Mouse (Mus musculus) CD4-positive, CD25-positive, alpha-beta regulatory T cell, adult 4 months (primary cell): ENCODE measurements around the gene Tmem259. TPM values are rescaled to one million over a fixed set of nuclear protein-coding genes. Genes with fewer than 3 reads are reported as not detected.

Experiments
- ATAC-seq: one replicate; pipeline ENCODE4 v1.8.0; 2017
- polyA plus RNA-seq, 2 experiments: library from polyadenylated mRNA; unstranded; fragments of 100-300 nt; shearing (Covaris generic); gene quantifications; one replicate each; pipeline ENCODE4 v1.2.1; 2017

The Tmem259 gene
- polyA plus RNA-seq, 2 experiments from 2014 or later: 1.2 to 2.5 TPM

DNA sequence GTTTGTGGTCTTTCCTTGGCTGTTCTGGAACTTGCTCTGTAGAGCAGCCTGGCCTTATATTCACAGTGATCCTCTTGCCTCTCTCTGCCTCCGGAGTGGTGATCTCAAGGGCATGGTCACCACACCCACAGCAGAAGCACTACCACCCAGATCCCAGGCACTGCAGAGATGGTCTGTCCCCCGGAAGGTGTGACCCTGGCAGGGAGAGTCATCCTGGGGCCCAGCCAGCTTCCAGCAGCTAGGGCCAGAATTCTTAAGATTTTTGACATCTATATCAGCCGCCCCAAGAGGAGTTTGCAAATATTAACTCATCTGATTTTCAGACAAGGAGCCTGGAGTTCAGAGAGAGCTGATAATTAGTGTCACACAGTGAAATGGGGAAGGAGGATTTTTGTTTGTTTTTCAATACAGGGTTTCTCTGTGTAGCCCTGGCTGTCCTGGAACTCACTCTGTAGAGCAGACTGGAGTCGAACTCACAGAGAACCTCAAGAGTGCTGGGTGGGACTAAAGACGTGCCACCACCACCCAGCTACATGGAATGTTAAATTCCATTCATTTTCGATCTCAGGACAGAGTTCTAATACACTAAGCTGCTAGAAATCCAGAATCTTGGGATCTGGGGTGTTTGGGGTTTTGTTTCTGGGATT lies 2.2 kb upstream of the Tmem259 start:
- ATAC-seq: no peak

- ATAC-seq: peak; percentile 18
Measured at GRCm38 (mm10) chr10:79985334-79986231, 1.5 kb upstream of the Tmem259 start.

GRCm38 (mm10) chr10:79984871-79985270 lies 741 bp upstream of the Tmem259 start:
- peak; percentile 78 for ATAC-seq

DNA sequence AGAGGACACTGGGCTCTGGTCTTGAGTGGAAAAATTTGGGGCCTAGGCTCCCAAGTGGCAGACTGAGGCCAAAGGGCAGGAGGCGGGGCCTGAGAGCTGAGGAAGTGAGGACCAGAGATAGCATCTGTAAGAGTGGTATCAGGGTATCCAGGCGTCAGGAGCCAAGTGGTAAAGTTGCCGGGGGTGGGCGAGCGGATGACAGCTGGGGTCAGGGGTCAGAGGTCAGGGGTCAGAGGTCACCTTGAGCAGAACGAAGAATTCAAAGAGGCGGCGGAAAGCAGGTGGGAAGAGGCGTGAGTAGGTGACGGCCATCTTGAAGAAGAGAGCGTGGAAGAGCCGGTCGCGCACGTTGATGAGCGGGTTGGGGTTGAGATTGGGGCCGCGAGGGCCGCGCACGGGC lies 460 bp downstream of the Tmem259 start:
- ATAC-seq: no peak

- ATAC-seq: no peak
Measured at GRCm38 (mm10) chr10:79983205-79983604, 925 bp downstream of the Tmem259 start.

GRCm38 (mm10) chr10:79979401-79980155 lies 4.6 kb downstream of the Tmem259 start:
- ATAC-seq: no peak

DNA sequence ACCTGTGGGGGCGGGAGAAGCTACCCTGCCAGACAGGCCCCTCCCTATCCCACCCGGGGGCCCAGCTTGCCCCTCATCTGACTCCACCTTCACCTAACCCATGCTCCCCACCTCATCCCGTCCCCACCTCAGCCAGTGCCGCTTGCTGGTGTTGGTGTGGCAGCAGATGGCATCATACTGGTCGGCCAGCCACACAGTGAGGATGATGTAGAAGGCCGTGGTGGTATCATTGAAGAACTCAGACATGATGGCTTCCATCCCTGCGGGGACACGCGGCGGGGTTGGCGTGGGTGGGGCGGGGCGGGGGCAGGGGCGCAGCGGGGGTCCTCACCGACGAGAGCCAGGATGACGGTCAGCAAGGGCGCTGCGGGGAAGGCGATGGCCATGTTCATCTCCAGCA lies 6.1 kb downstream of the Tmem259 start:
- no peak for ATAC-seq

- no peak for ATAC-seq
Measured at GRCm38 (mm10) chr10:79977324-79977723, 6.8 kb downstream of the Tmem259 start.

GRCm38 (mm10) chr10:79976722-79977107 lies 7.4 kb downstream of the Tmem259 start:
- ATAC-seq: no peak

DNA sequence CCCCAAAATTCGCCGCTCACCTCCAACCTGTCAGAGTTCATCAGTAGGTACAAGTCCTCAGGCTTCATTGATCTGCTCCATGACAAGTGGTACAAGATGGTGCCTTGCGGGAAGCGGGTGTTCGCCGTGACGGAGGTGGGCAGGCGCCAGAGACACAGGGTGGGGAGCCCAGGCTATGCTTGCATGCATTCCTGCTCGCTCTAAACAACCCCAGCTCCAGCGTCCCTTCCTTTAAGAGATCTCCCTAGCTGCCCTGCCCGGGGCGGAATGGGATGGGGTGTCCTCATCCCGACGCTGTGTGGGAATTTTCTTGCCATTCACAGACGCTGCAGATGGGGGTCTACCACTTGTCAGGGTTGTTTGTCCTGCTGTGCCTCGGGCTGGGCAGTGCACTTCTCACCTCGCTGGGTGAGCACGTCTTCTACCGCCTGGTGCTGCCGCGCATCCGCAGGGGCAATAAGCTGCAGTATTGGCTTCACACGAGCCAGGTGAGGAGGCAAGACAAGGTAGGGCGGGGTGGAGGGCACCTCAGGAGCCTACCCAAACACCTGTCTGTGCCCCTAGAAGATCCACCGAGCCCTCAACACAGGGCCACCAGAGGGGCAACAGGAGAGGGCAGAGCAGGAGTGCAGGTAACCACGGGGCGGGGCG lies 7.9 kb downstream of the Tmem259 start:
- no peak for ATAC-seq

DNA sequence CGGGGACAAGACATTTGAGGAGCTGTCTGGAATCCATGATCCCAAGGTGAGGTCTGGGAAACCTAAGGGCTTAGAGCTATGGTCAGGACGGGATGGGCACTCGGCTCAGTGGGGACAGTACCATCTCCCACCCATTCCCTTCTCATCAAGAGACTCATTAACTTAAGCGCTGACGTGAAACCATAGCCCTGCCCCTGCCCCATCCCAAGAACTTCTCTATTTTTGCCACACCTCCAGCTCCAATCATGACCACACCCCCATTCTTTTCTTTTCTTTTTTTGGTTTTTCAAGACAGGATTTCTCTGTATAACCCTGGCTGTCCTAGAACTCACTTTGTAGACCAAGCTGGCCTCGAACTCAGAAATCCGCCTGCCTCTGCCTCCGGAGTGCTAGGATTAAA lies 9.5 kb downstream of the Tmem259 start:
- ATAC-seq: no peak

GRCm38 (mm10) chr10:79974087-79974486 lies 10.0 kb downstream of the Tmem259 start:
- ATAC-seq: no peak

DNA sequence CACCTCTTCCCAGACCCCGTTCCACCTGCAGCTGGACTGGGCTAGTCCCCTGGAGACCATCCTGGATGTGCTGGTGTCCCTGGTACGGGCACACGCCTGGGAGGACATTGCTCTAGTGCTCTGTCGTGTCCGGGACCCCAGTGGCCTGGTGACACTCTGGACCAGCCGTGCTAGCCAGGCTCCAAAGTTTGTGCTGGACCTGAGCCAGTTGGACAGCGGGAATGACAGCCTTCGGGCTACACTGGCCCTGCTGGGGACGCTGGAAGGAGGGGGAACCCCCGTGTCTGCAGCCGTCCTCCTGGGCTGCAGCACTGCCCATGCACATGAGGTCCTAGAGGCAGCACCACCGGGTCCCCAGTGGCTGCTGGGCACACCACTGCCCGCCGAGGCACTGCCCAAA lies 11.3 kb downstream of the Tmem259 start:
- ATAC-seq: no peak

- no peak for ATAC-seq
Measured at GRCm38 (mm10) chr10:79971183-79971497, 13.0 kb downstream of the Tmem259 start.

GRCm38 (mm10) chr10:79970415-79971182 lies 13.5 kb downstream of the Tmem259 start, which contains the start of gene Grin3b:
Gene Grin3b, plus strand, starts transcription at chr10:79970715.
- no peak for ATAC-seq

GRCm38 (mm10) chr10:79969124-79969568 lies 15.0 kb downstream of the Tmem259 start:
- no peak for ATAC-seq

DNA sequence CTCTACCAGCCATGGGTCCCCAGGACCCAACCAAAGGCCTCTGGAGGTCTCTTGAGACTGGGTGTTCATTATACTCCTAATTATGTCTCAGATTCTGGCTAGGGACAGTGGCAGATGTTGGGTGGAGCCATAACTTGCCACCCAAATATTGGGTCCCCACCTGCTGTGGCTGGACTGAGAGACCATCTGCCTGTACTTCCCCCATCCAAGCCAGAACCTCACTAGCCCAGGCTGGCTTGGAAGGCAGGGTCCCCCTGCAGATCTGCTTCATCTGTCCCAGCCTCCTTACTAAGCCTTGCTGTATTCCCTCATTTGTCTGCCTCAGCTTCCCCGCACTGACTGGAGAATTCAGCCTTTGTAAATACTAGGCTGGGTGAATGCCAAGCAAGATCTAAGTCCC lies 15.9 kb downstream of the Tmem259 start:
- ATAC-seq: no peak

GRCm38 (mm10) chr10:79966886-79967400 lies 17.2 kb downstream of the Tmem259 start:
- ATAC-seq: no peak

GRCm38 (mm10) chr10:79965325-79965724 lies 18.8 kb downstream of the Tmem259 start:
- no peak for ATAC-seq

- ATAC-seq: no peak
Measured at GRCm38 (mm10) chr10:79964727-79965126, 19.4 kb downstream of the Tmem259 start.

- no peak for ATAC-seq
Measured at GRCm38 (mm10) chr10:79960671-79961294, 23.3 kb downstream of the Tmem259 start.
